Mouse (Mus musculus) liver, adult 2 months (tissue): ENCODE data around the gene Gcc2.

Experiments used
- CTCF ChIP-seq: fragments of 200-500 bp; IDR thresholded peaks from 2 replicates; pipeline ENCODE4 v1.5.1; 2011; ENCODE audit warnings: low read depth, low read length, control low read depth
- POLR2A ChIP-seq: fragments of 200-500 bp; IDR thresholded peaks from 2 replicates; pipeline ENCODE4 v1.6.1; 2011; ENCODE audit warnings: low read length, control low read depth; ENCODE audit not compliant: insufficient read depth; ENCODE audit errors: extremely low read depth

DNA sequence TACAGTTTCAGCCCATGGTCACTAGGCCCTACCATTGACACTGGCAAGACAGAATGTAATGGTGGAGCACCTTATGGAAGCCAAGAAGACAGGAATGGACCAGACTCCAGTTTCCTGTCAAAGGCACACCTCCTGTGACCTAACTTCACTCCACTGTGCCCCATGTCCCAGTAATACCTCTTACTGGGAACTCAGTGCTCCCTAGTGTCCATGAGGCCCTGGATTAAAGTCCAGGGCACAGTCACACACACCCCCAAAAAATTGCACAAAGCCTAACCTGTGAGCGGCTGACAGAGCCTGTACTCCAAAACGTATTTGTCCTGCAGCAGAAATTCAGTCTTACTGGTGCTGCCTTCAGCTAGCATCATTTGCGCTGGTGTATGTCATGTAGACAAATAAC lies 40.3 kb downstream of the Gcc2 start:
- TF ChIP-seq POLR2A, result no peak
- no peak for TF ChIP-seq CTCF
